Mouse (Mus musculus) brain, embryonic 14.5 days (tissue): ENCODE data around the gene Gm3149.
"Not testable (repeated sequence)": the region's sequence is repeated elsewhere in the genome, so short reads cannot be mapped to it uniquely, and the experiment has no call there.

ENCODE experiments used
- CTCF ChIP-seq: fragments of 200-500 bp; IDR thresholded peaks from 2 replicates; pipeline ENCODE4 v1.5.1; 2012; ENCODE audit warnings: inconsistent platforms, mild to moderate bottlenecking, moderate library complexity, borderline replicate concordance; ENCODE audit not compliant: insufficient read depth, insufficient read length; ENCODE audit errors: extremely low read depth
- POLR2A ChIP-seq: fragments of 200-500 bp; IDR thresholded peaks from 2 replicates; pipeline ENCODE4 v1.6.1; 2012; ENCODE audit warnings: mild to moderate bottlenecking, inconsistent platforms, borderline replicate concordance; ENCODE audit not compliant: poor library complexity, insufficient read depth, insufficient read length, severe bottlenecking; ENCODE audit errors: extremely low read depth

GRCm38 (mm10) chr14:4334476-4335080 is 17.5 kb downstream of the Gm3149 start, which contains the start of gene 2610042L04Rik:
- TF ChIP-seq CTCF, POLR2A: not testable (repeated sequence)
